Mouse (Mus musculus) mouse embryonic stem cell (cell line): ENCODE measurements at regions not wholly inside any gene's neighbourhood (a gene's known extent, or its start where the extent isn't known, plus 50 kb on each side); places are given as distances from the start of the nearest gene placed in this dataset.

Source experiments
- in situ Hi-C, 2 experiments: fragments of 300-500 bp; cut with MboI; formaldehyde crosslinking; loops; 1 replicate in 1 of 2; 3 replicates in 1 of 2; pipeline ENCODE4 v1.14.3; 2019 to 2020; ENCODE audit warnings: low sequenced_read_pairs in 2 of 2, low pct_unique_long_range_greater_than_20kb in 1 of 2, mixed read lengths in 1 of 2; ENCODE audit not compliant: unreplicated experiment in 1 of 2

GRCm38 (mm10) chr1:18416297-18416732, 151.4 kb upstream of the Defb41 start:
- in situ Hi-C loops = no loop called here

DNA sequence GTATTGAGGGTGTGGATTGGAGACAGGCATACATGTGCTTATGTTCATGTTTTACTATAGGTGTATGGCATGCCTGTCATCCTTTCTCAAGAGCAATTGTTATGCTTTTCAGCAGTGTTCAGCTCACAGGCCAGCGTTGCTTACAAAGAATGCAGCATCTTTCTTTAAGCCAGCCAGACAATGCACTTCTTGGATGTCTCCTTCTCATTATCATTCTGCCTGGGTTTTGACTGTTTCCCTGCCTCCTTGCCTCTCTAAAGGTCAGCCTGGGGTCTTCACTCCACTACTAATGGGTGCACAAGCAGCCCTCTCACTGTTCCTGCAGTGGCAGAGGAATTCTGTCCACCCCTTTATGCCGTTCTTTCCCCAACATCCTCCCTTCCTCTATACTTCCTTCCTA, 150.9 kb upstream of the Defb41 start:
- in situ Hi-C loops = no loop called here

GRCm38 (mm10) chr1:18412746-18413145, 147.8 kb upstream of the Defb41 start:
- in situ Hi-C loops = no loop called here

DNA sequence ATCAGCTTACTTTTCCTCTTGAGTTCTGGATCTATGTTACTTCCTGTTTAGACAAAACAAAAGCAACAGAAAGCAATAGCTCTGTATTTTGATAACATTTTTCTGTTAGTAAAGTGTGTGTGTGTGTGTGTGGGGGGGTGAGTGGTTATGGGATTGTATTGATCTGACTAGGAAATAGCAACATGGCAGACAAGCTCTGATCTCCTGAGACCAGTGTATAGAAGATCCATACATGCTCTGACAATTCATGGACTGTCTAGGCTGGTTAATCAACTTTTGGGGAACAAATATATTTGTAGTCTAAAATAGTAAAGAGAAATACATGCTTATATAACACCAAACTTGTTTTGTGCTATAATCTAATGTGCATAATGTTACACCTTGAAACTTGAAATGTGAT, 124.7 kb upstream of the Defb41 start:
- in situ Hi-C loops = no loop called here

DNA sequence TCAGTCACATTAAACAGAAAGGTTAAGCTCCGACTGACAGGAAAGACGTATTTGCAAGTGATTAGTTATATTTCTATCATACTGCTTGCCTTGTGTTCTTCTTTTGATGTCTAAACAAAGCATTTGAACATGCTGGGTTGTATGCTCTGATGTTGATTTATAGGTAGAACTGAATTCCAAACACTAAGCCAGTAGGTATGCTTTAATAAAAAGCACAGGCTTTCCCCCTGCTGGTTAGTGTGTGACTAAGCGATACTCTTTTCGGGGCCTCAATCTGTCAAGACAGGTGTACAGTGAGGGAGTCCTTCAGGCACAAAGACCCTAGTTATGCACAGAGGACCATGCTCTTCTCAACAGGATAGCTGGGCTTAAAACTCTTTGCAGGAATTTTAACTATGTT, 119.1 kb upstream of the Defb41 start:
- in situ Hi-C loops = no loop called here

DNA sequence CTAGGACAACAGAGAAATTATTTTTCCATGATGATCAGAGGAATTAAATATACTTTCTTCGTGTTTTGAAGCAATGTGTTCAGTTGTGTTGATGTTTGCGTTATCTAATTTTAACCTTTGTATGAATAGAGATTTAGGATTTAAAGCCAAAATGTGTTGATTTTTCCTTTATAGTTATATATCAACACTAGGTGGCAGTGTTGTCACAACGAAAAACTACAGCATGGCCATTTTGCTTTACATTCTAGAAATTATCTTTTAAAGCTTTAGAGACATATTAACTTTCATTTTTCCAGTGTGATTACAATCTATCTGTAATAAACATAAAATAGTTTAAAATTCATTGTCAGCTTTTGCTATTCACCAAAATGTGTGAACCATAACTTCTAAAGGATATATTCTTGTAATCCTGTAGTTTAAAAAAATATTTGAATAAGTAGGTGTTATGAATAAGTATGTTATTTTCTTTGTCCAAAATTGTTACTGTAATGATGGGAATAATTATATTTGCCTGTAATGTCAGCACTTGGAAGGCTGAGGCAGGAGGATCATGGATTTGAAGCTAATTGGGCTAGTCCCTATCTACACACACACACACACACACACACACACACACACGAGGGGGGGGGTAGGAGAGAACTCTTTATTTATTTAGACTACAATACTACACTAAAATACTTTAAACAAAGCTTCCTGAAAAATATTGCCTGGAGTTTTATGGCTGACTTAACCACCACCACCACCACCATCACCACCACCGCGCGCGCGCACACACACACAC, 95.2 kb upstream of the Defb41 start:
- in situ Hi-C loops = loop anchor here (25.0 kb wide), 3 partner anchors 427 to 827 kb away; no protein-coding TSS in a partner anchor

DNA sequence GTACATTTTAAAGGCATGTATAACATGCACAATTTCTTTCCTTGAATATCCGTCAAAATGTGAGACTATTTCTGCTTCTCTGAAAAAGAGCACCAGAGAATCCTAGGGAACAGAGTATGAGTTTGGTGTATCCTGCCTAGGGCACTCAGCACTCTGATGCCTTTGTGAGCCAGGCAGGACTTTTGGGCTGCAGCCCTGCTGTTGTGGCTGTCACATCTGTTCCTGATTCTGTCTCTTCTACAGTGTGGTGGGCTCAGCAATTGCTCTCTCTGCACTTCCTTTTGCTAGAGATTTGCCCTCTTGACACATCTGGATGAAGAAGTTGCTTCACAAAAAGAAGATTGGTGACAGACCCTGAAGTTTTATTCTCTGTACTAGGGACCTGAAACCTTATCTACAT, 73.9 kb upstream of the Defb41 start:
- in situ Hi-C loops = no loop called here
